Mouse (Mus musculus): ENCODE data around the gene Sel1l2.

Sel1l2 gene

GRCm38 (mm10) chr2:140389525-140389924 is at the start of gene Sel1l2:
Sel1l2 (minus strand) TSS chr2:140389706.
- DNase-seq (ENCODE audit: low read depth, low spot score): peak; percentile 47

GRCm38 (mm10) chr2:140439081-140439480 is 49.6 kb upstream of the Sel1l2 start:
- DNase-seq (ENCODE audit: low read depth, low spot score): no peak

GRCm38 (mm10) chr2:140427283-140427682 is 37.8 kb upstream of the Sel1l2 start:
- peak; percentile 53 for DNase-seq (ENCODE audit: low read depth, low spot score)

- DNase-seq (ENCODE audit: low read depth, low spot score): no peak
Observed at GRCm38 (mm10) chr2:140425844-140426243, 36.3 kb upstream of the Sel1l2 start.

- DNase-seq (ENCODE audit: low read depth, low spot score): peak; percentile 63
Observed at GRCm38 (mm10) chr2:140395744-140396231, 6.3 kb upstream of the Sel1l2 start.

GRCm38 (mm10) chr2:140395179-140395578 is 5.7 kb upstream of the Sel1l2 start, which contains the start of gene Macrod2:
Macrod2 (plus strand) TSS chr2:140395309.
- peak; percentile 100 for DNase-seq (ENCODE audit: low read depth, low spot score)

GRCm38 (mm10) chr2:140364804-140365203 is 24.7 kb downstream of the Sel1l2 start:
- no peak for DNase-seq (ENCODE audit: low read depth, low spot score)

- DNase-seq (ENCODE audit: low read depth, low spot score): peak; percentile 70
Observed at GRCm38 (mm10) chr2:140359905-140360304, 29.6 kb downstream of the Sel1l2 start.

- no peak for DNase-seq (ENCODE audit: low read depth, low spot score)
Observed at GRCm38 (mm10) chr2:140342394-140342793, 47.1 kb downstream of the Sel1l2 start.

GRCm38 (mm10) chr2:140330508-140331306 is 58.8 kb downstream of the Sel1l2 start:
- no peak for DNase-seq (ENCODE audit: low read depth, low spot score)

- DNase-seq (ENCODE audit: low read depth, low spot score): no peak
Observed at GRCm38 (mm10) chr2:140302976-140303708, 86.4 kb downstream of the Sel1l2 start.

- no peak for DNase-seq (ENCODE audit: low read depth, low spot score)
Observed at GRCm38 (mm10) chr2:140297155-140297554, 92.4 kb downstream of the Sel1l2 start.

- DNase-seq (ENCODE audit: low read depth, low spot score): no peak
Observed at GRCm38 (mm10) chr2:140293820-140294219, 95.7 kb downstream of the Sel1l2 start.

GRCm38 (mm10) chr2:140280808-140281207 is 108.7 kb downstream of the Sel1l2 start:
- peak; percentile 54 for DNase-seq (ENCODE audit: low read depth, low spot score)

- DNase-seq (ENCODE audit: low read depth, low spot score): no peak
Observed at GRCm38 (mm10) chr2:140255595-140256141, 133.8 kb downstream of the Sel1l2 start.

GRCm38 (mm10) chr2:140254256-140254655 is 135.2 kb downstream of the Sel1l2 start:
- DNase-seq (ENCODE audit: low read depth, low spot score): no peak

GRCm38 (mm10) chr2:140243105-140243504 is 146.4 kb downstream of the Sel1l2 start:
- DNase-seq (ENCODE audit: low read depth, low spot score): no peak

GRCm38 (mm10) chr2:140242398-140242797 is 147.1 kb downstream of the Sel1l2 start:
- no peak for DNase-seq (ENCODE audit: low read depth, low spot score)

- peak; percentile 11 for DNase-seq (ENCODE audit: low read depth, low spot score)
Observed at GRCm38 (mm10) chr2:140237245-140237644, 152.3 kb downstream of the Sel1l2 start.

GRCm38 (mm10) chr2:140230295-140230694 is 159.2 kb downstream of the Sel1l2 start:
- DNase-seq (ENCODE audit: low read depth, low spot score): no peak

- no peak for DNase-seq (ENCODE audit: low read depth, low spot score)
Observed at GRCm38 (mm10) chr2:140220325-140220724, 169.2 kb downstream of the Sel1l2 start.

- no peak for DNase-seq (ENCODE audit: low read depth, low spot score)
Observed at GRCm38 (mm10) chr2:140215965-140216364, 173.5 kb downstream of the Sel1l2 start.

Measured in ZHBTc4 (cell line).